Mouse (Mus musculus) heart, adult 18-20 months (tissue): ENCODE results near the gene Hacd2. TPM values are rescaled to one million over a fixed set of nuclear protein-coding genes. Genes with fewer than 3 reads are reported as not detected.
A peak's percentile ranks its signal among the peaks of the same experiment; 100 is the strongest.

ENCODE experiments used
- DNase-seq, 2 experiments: peaks; one replicate each; pipeline ENCODE4 v3.0.0; 2021 to 2022; ENCODE audit warnings: mixed read lengths in 1 of 2
- long read RNA-seq, 2 experiments: library from polyadenylated mRNA; stranded (forward); transcript quantifications; one replicate each; pipeline ENCODE4 v2.0.0; 2021
- total RNA-seq, 2 experiments: library from RNA; stranded (reverse); gene quantifications; 2 replicates each; pipeline ENCODE4 v1.2.3; 2021

Gene Hacd2
- total RNA-seq: 10 to 100 TPM in 1 of 2 experiments, 1 to 10 TPM in 1; 7.1 to 15.3 TPM
- long read RNA-seq, experiment 1: 0 reads
- long read RNA-seq, experiment 2: 0 reads

GRCm38 (mm10) chr16:35022242-35023137 lies at the start of gene Hacd2:
Hacd2 (plus strand) TSS chr16:35022428.
- DNase-seq: peak; percentile 96 to 97

GRCm38 (mm10) chr16:34972471-34972870 lies 49.8 kb upstream of the Hacd2 start:
- no peak for DNase-seq

GRCm38 (mm10) chr16:34975544-34975943 lies 46.7 kb upstream of the Hacd2 start:
- no peak for DNase-seq

- no peak for DNase-seq
Measured at GRCm38 (mm10) chr16:34976630-34977029, 45.6 kb upstream of the Hacd2 start.

GRCm38 (mm10) chr16:34978018-34978417 lies 44.2 kb upstream of the Hacd2 start:
- no peak for DNase-seq

GRCm38 (mm10) chr16:34981009-34981408 lies 41.2 kb upstream of the Hacd2 start:
- DNase-seq: no peak

GRCm38 (mm10) chr16:34984203-34985030 lies 37.8 kb upstream of the Hacd2 start:
- DNase-seq: no peak

GRCm38 (mm10) chr16:34985031-34985346 lies 37.2 kb upstream of the Hacd2 start:
- DNase-seq: no peak

GRCm38 (mm10) chr16:34986211-34986825 lies 35.9 kb upstream of the Hacd2 start:
- no peak for DNase-seq

- no peak for DNase-seq
Measured at GRCm38 (mm10) chr16:34991365-34991764, 30.9 kb upstream of the Hacd2 start.

GRCm38 (mm10) chr16:34992854-34993253 lies 29.4 kb upstream of the Hacd2 start:
- DNase-seq: peak; percentile 35 to 58

GRCm38 (mm10) chr16:34993694-34994330 lies 28.4 kb upstream of the Hacd2 start:
- no peak for DNase-seq

GRCm38 (mm10) chr16:34994641-34995141 lies 27.5 kb upstream of the Hacd2 start:
- DNase-seq: no peak

- DNase-seq: peak; percentile 78 to 83
Measured at GRCm38 (mm10) chr16:34996133-34996532, 26.1 kb upstream of the Hacd2 start.

GRCm38 (mm10) chr16:34997052-34997451 lies 25.2 kb upstream of the Hacd2 start:
- DNase-seq: peak in 1 of 2 experiments; percentile 32

GRCm38 (mm10) chr16:34997576-34997975 lies 24.7 kb upstream of the Hacd2 start:
- DNase-seq: peak; percentile 37 to 64

- DNase-seq: no peak
Measured at GRCm38 (mm10) chr16:34999016-34999415, 23.2 kb upstream of the Hacd2 start.

GRCm38 (mm10) chr16:34999986-35000385 lies 22.2 kb upstream of the Hacd2 start:
- no peak for DNase-seq

GRCm38 (mm10) chr16:35000923-35001560 lies 21.2 kb upstream of the Hacd2 start:
- DNase-seq: peak; percentile 32 to 43

- no peak for DNase-seq
Measured at GRCm38 (mm10) chr16:35004356-35004755, 17.9 kb upstream of the Hacd2 start.

GRCm38 (mm10) chr16:35004756-35005155 lies 17.5 kb upstream of the Hacd2 start:
- no peak for DNase-seq
